Mouse (Mus musculus): ENCODE data around the gene Pcolce2.

GRCm38 (mm10) chr9:95679966-95680365 lies 42.6 kb downstream of the Pcolce2 start:
- TF ChIP-seq CTCF (IDR thresholded peaks at IDR 0.05; ENCODE audit: borderline replicate concordance, control insufficient read depth, extremely low read depth, insufficient read depth, low read length, poor library complexity) (no peak), POLR2A (IDR thresholded peaks at IDR 0.05; ENCODE audit: control insufficient read depth, extremely low read depth, insufficient read depth, low read length, poor library complexity) (no peak)

Data from thymus, adult 2 months (tissue).